Mouse (Mus musculus): ENCODE results near the gene Prnp. TPM values are rescaled to one million over a fixed set of nuclear protein-coding genes. Genes with fewer than 3 reads are reported as not detected.

Prnp gene
- total and polyA plus RNA-seq, 3 experiments, result 18.3 to 24.0 TPM; not detected in 1

GRCm38 (mm10) chr2:131896011-131896410 lies 13.7 kb upstream of the Prnp start:
- H3K4me1 ChIP-seq (ENCODE audit: control insufficient read depth in 1 of 2, insufficient read depth in 2 of 2, low read length in 2 of 2), result peaks cover 0 to 2% of the 10 kb centered on the region in 2 experiments; a peak in 1 of 4 replicates
- no peak overlapping the region for H3K4me3 ChIP-seq (ENCODE audit: control insufficient read depth in 1 of 2, insufficient read depth in 1 of 2, low read depth in 2 of 2, low read length in 2 of 2)
- no peaks in the 10 kb centered on the region for H3K79me2 ChIP-seq (ENCODE audit: control insufficient read depth, insufficient read depth, low read length, poor library complexity)
- no peaks in the 10 kb centered on the region for H3K9me3 ChIP-seq (replicated peaks; ENCODE audit: insufficient read depth, low read length)
- H3K27me3 ChIP-seq (ENCODE audit: control insufficient read depth in 1 of 2, insufficient read depth in 2 of 2, low read length in 2 of 2), result no peaks in the 10 kb centered on the region; a peak in 1 of 4 replicates
- H3K36me3 ChIP-seq (ENCODE audit: control insufficient read depth in 1 of 2, insufficient read depth in 2 of 2, low read length in 2 of 2), result peaks cover 0 to 1% of the 10 kb centered on the region in 2 experiments; a peak in 1 of 4 replicates
- TF ChIP-seq USF2 (IDR thresholded peaks at IDR 0.05; ENCODE audit: borderline replicate concordance in 1 of 2, insufficient read depth in 1 of 2, low read depth in 1 of 2, low read length in 2 of 2) (no peak), BHLHE40 (IDR thresholded peaks at IDR 0.05; ENCODE audit: borderline replicate concordance, low read depth, low read length) (no peak), ZMIZ1 (IDR thresholded peaks at IDR 0.05; ENCODE audit: low read depth, low read length) (no peak), HCFC1 (IDR thresholded peaks at IDR 0.05; ENCODE audit: low read depth, low read length) (no peak), NELFE (IDR thresholded peaks at IDR 0.05; ENCODE audit: low read depth, low read length) (no peak), NRF1 (IDR thresholded peaks at IDR 0.05; ENCODE audit: insufficient read depth, low read depth, low read length, poor library complexity, severe bottlenecking) (no peak), POLR2AphosphoS5 (IDR thresholded peaks at IDR 0.05; ENCODE audit: borderline replicate concordance, low read depth, low read length) (no peak), RAD21 (IDR thresholded peaks at IDR 0.05; ENCODE audit: low read depth, low read length) (no peak), EP300 (IDR thresholded peaks at IDR 0.05; ENCODE audit: low read depth in 1 of 2, low read length in 2 of 2) (no peak), MXI1 (IDR thresholded peaks at IDR 0.05; ENCODE audit: low read depth, low read length) (no peak), GABPA (IDR thresholded peaks at IDR 0.05; ENCODE audit: low read depth, low read length) (no peak), CHD1 (IDR thresholded peaks at IDR 0.05; ENCODE audit: low read depth, low read length) (no peak), MAZ (IDR thresholded peaks at IDR 0.05; ENCODE audit: low read depth, low read length) (no peak), KAT2A (conservative IDR thresholded peaks at IDR 0.05; ENCODE audit: low read depth, low read length) (no peak)
- no peak overlapping the region for H3K27ac ChIP-seq (ENCODE audit: control insufficient read depth, low read depth, low read length)
- no peak overlapping the region for H3K9ac ChIP-seq (ENCODE audit: control insufficient read depth, low read depth, low read length, poor library complexity, severe bottlenecking)
- DNase-seq (ENCODE audit: low read depth, low spot score), result no peak

- Histone ChIP-seq H3K36me3 (ENCODE audit: control insufficient read depth in 1 of 2, insufficient read depth in 2 of 2, low read length in 2 of 2) (no peaks in the 10 kb centered on the region), H3K27me3 (ENCODE audit: control insufficient read depth in 1 of 2, insufficient read depth in 2 of 2, low read length in 2 of 2) (no peaks in the 10 kb centered on the region; a peak in 1 of 4 replicates), H3K9ac (ENCODE audit: control insufficient read depth, low read depth, low read length, poor library complexity, severe bottlenecking) (no peak overlapping the region), H3K9me3 (replicated peaks; ENCODE audit: insufficient read depth, low read length) (no peaks in the 10 kb centered on the region), H3K27ac (ENCODE audit: control insufficient read depth, low read depth, low read length) (no peak overlapping the region), H3K4me1 (ENCODE audit: control insufficient read depth in 1 of 2, insufficient read depth in 2 of 2, low read length in 2 of 2) (no peaks in the 10 kb centered on the region), H3K4me3 (ENCODE audit: control insufficient read depth in 1 of 2, insufficient read depth in 1 of 2, low read depth in 2 of 2, low read length in 2 of 2) (no peak overlapping the region), H3K79me2 (ENCODE audit: control insufficient read depth, insufficient read depth, low read length, poor library complexity) (no peaks in the 10 kb centered on the region)
- DNase-seq (ENCODE audit: low read depth, low spot score), result no peak
- TF ChIP-seq MYC (IDR thresholded peaks at IDR 0.05; ENCODE audit: low read depth, low read length) (no peak), CHD1 (IDR thresholded peaks at IDR 0.05; ENCODE audit: low read depth, low read length) (no peak), MYB (IDR thresholded peaks at IDR 0.05; ENCODE audit: low read depth, low read length) (no peak), ZNF384 (IDR thresholded peaks at IDR 0.05; ENCODE audit: low read depth, low read length) (no peak), TBP (IDR thresholded peaks at IDR 0.05; ENCODE audit: low read depth, low read length) (no peak), ETS1 (IDR thresholded peaks at IDR 0.05; ENCODE audit: low read depth, low read length) (no peak), GABPA (IDR thresholded peaks at IDR 0.05; ENCODE audit: low read depth, low read length) (no peak), E2F4 (IDR thresholded peaks at IDR 0.05; ENCODE audit: borderline replicate concordance, low read depth, low read length) (no peak), POLR2A (IDR thresholded peaks at IDR 0.05; ENCODE audit: control insufficient read depth in 1 of 2, insufficient read depth in 1 of 2, low read depth in 1 of 2, low read length in 2 of 2, poor library complexity in 1 of 2) (no peak), MXI1 (IDR thresholded peaks at IDR 0.05; ENCODE audit: low read depth, low read length) (no peak), JUND (IDR thresholded peaks at IDR 0.05; ENCODE audit: low read depth, low read length) (no peak), UBTF (IDR thresholded peaks at IDR 0.05; ENCODE audit: borderline replicate concordance, insufficient read depth, low read depth, low read length) (no peak), EP300 (IDR thresholded peaks at IDR 0.05; ENCODE audit: low read depth in 1 of 2, low read length in 2 of 2) (no peak), POLR2AphosphoS2 (IDR thresholded peaks at IDR 0.05; ENCODE audit: low read length) (no peak), HCFC1 (IDR thresholded peaks at IDR 0.05; ENCODE audit: low read depth, low read length) (no peak), ZMIZ1 (IDR thresholded peaks at IDR 0.05; ENCODE audit: low read depth, low read length) (no peak), CTCF (IDR thresholded peaks at IDR 0.05 in 2 of 3, conservative IDR thresholded peaks at IDR 0.05 in 1 of 3; ENCODE audit: control insufficient read depth in 1 of 3, insufficient read depth in 1 of 3, low read depth in 2 of 3, low read length in 3 of 3, poor library complexity in 1 of 3, severe bottlenecking in 1 of 3) (no peak)
These were observed 12.2 kb upstream of the Prnp start for GRCm38 (mm10) chr2:131897336-131898109.
